Mouse (Mus musculus): ENCODE results near the gene Gm14409. TPM values are rescaled to one million over a fixed set of nuclear protein-coding genes. Genes with fewer than 3 reads are reported as not detected.
"Not testable (repeated sequence)": the region's sequence is repeated elsewhere in the genome, so short reads cannot be mapped to it uniquely, and the experiment has no call there.

Gene Gm14409
- polyA plus RNA-seq (2021): 0.45 TPM

DNA sequence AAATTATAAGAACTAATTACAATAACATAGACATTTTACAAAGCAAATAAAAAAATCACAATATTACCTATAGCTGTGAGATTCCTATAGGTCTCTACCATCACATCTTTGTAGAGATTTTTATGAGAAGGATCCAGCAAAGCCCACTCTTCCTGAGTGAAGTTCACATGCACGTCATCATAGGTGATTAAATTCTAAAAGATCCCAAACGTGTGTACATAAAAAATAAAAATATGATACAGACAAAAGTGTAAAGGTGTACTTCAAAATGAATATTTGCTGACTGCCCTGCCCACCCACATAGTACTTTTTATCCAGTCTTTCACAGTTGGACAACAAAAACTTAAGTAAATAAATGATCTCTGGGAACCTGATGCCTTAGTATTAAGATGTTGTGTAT lies at the start of gene Gm14409:
Gene Gm14409 (minus strand): TSS at position 101 of the 400 bp plus-strand sequence.
- in situ Hi-C loops (cut with MboI; ENCODE audit: low pct_unique_long_range_greater_than_20kb): not testable (repeated sequence)

GRCm38 (mm10) chr2:177309627-177310026 lies 42.8 kb upstream of the Gm14409 start:
- H3K27me3 ChIP-seq; ATAC-seq; in situ Hi-C loops (cut with MboI; ENCODE audit: low pct_unique_long_range_greater_than_20kb); CTCF ChIA-PET; POLR2A ChIA-PET; DNase-seq (ENCODE audit: low read depth, low spot score): not testable (repeated sequence)

More for the DNA sequence above, at the start of gene Gm14409:
- H3K27me3 ChIP-seq; CTCF ChIA-PET; DNase-seq (ENCODE audit: low read depth, low spot score); ATAC-seq; POLR2A ChIA-PET: not testable (repeated sequence)

- ATAC-seq; CTCF ChIA-PET; POLR2A ChIA-PET; in situ Hi-C loops (cut with MboI; ENCODE audit: low pct_unique_long_range_greater_than_20kb); DNase-seq (ENCODE audit: low read depth, low spot score); H3K27me3 ChIP-seq: not testable (repeated sequence)
Observed at GRCm38 (mm10) chr2:177304980-177305379, 38.1 kb upstream of the Gm14409 start.

DNA sequence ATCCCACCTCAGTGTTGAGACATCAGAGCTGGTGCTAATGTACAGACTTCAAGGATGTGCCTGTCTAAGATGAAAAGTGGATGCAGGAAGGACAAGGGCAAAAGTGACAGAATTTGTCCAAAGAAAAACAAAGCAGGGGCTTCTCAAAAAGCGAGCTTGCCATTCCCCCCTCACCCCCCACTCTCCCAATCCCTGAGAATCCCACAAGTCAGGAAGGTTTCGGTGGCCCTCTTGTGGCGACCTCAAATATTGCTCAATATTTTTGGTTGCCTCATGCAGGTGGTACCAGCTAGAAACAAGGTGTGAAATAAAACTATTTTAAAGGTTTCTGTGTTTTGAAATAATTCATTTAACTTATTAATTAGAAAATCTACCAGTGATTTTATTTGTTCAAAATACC lies 16.9 kb upstream of the Gm14409 start:
- H3K27me3 ChIP-seq; POLR2A ChIA-PET; ATAC-seq; DNase-seq (ENCODE audit: low read depth, low spot score); in situ Hi-C loops (cut with MboI; ENCODE audit: low pct_unique_long_range_greater_than_20kb); CTCF ChIA-PET: not testable (repeated sequence)

DNA sequence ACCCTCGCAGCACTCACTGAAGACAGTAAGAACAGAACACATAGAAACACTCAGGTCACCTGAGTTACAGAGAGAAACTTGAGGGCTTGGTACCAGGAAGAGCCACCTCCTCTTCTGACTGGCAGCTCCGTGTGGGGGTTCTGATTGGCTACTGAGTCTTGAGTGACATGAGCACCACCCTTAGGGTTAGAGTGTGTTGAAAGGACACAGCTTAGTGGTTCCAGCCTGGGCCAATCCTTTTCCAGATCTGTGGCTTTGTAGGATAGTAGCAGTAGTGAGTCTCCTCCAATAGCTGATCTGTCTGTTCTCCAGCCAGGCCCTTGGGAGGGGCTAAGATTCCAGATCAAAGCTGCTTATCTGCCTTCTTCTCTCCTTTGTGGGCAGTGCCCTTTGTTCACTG lies 10.9 kb upstream of the Gm14409 start:
- DNase-seq (ENCODE audit: low read depth, low spot score); POLR2A ChIA-PET; in situ Hi-C loops (cut with MboI; ENCODE audit: low pct_unique_long_range_greater_than_20kb); H3K27me3 ChIP-seq; ATAC-seq; CTCF ChIA-PET: not testable (repeated sequence)

GRCm38 (mm10) chr2:177272237-177272636 lies 5.4 kb upstream of the Gm14409 start:
- in situ Hi-C loops (cut with MboI; ENCODE audit: low pct_unique_long_range_greater_than_20kb); POLR2A ChIA-PET; DNase-seq (ENCODE audit: low read depth, low spot score); CTCF ChIA-PET; ATAC-seq; H3K27me3 ChIP-seq: not testable (repeated sequence)

GRCm38 (mm10) chr2:177247449-177247848 lies 19.4 kb downstream of the Gm14409 start:
- DNase-seq (ENCODE audit: low read depth, low spot score); CTCF ChIA-PET; H3K27me3 ChIP-seq; POLR2A ChIA-PET; in situ Hi-C loops (cut with MboI; ENCODE audit: low pct_unique_long_range_greater_than_20kb); ATAC-seq: not testable (repeated sequence)

- POLR2A ChIA-PET; CTCF ChIA-PET; in situ Hi-C loops (cut with MboI; ENCODE audit: low pct_unique_long_range_greater_than_20kb); H3K27me3 ChIP-seq; ATAC-seq; DNase-seq (ENCODE audit: low read depth, low spot score): not testable (repeated sequence)
Observed at GRCm38 (mm10) chr2:177230461-177230860, 36.4 kb downstream of the Gm14409 start.

Other genes starting within 250 kb of the Gm14409 start
- 1.4 TPM for gene Gm14401, start 192.7 kb downstream of the Gm14409 start, polyA plus RNA-seq (2021)
- 26.6 TPM for gene Gm14410, start 60.6 kb downstream of the Gm14409 start, polyA plus RNA-seq (2021)
- gene Gm14412, start 57.3 kb upstream of the Gm14409 start, polyA plus RNA-seq (2021): 2.4 TPM
- gene Gm14418, start 131.3 kb upstream of the Gm14409 start, polyA plus RNA-seq (2021): 6.9 TPM
- gene Zfp970, start 197.7 kb upstream of the Gm14409 start, polyA plus RNA-seq (2021): 16.0 TPM
- 4.9 TPM for gene Gm14403, start 231.2 kb upstream of the Gm14409 start, polyA plus RNA-seq (2021)

All from Patski (cell line).